Mouse (Mus musculus): ENCODE measurements at regions not wholly inside any gene's neighbourhood (a gene's known extent, or its start where the extent isn't known, plus 50 kb on each side); places are given as distances from the start of the nearest gene placed in this dataset.

- DNase-seq (ENCODE audit: low spot score in 2 of 2), result no peak
Measured at GRCm38 (mm10) chr4:55194061-55194460, 155.8 kb upstream of the Rad23b start.

GRCm38 (mm10) chr4:55194552-55194951, 155.3 kb upstream of the Rad23b start:
- intact Hi-C loops (cut with DNase I), result no loop called here
- DNase-seq (ENCODE audit: low spot score in 2 of 2), result no peak

More at GRCm38 (mm10) chr4:55194061-55194460, 155.8 kb upstream of the Rad23b start:
- intact Hi-C loops (cut with DNase I), result no loop called here

- intact Hi-C loops (cut with DNase I), result no loop called here
- DNase-seq (ENCODE audit: low spot score in 2 of 2), result no peak
Measured at GRCm38 (mm10) chr4:55203731-55204710, 145.8 kb upstream of the Rad23b start.

- DNase-seq (ENCODE audit: low spot score in 2 of 2), result no peak
- intact Hi-C loops (cut with DNase I), result no loop called here
Measured at GRCm38 (mm10) chr4:55206226-55206625, 143.6 kb upstream of the Rad23b start.

- intact Hi-C loops (cut with DNase I), result no loop called here
Measured at GRCm38 (mm10) chr4:55207749-55208385, 142.0 kb upstream of the Rad23b start.

GRCm38 (mm10) chr4:55208386-55209345, 141.2 kb upstream of the Rad23b start:
- intact Hi-C loops (cut with DNase I), result no loop called here
- DNase-seq (ENCODE audit: low spot score in 2 of 2), result no peak

More at GRCm38 (mm10) chr4:55207749-55208385, 142.0 kb upstream of the Rad23b start:
- no peak for DNase-seq (ENCODE audit: low spot score in 2 of 2)

GRCm38 (mm10) chr4:55215425-55216174, 134.2 kb upstream of the Rad23b start:
- DNase-seq (ENCODE audit: low spot score in 2 of 2), result no peak
- intact Hi-C loops (cut with DNase I), result no loop called here

GRCm38 (mm10) chr4:55216175-55216545, 133.7 kb upstream of the Rad23b start:
- intact Hi-C loops (cut with DNase I), result no loop called here
- DNase-seq (ENCODE audit: low spot score in 2 of 2), result no peak

- intact Hi-C loops (cut with DNase I), result no loop called here
- no peak for DNase-seq (ENCODE audit: low spot score in 2 of 2)
Measured at GRCm38 (mm10) chr4:55225766-55226165, 124.1 kb upstream of the Rad23b start.

GRCm38 (mm10) chr4:55227394-55227793, 122.4 kb upstream of the Rad23b start:
- intact Hi-C loops (cut with DNase I), result no loop called here
- DNase-seq (ENCODE audit: low spot score in 2 of 2), result no peak

GRCm38 (mm10) chr4:55231522-55231921, 118.3 kb upstream of the Rad23b start:
- intact Hi-C loops (cut with DNase I), result no loop called here
- peak in 1 of 2 experiments; percentile 35 for DNase-seq (ENCODE audit: low spot score in 2 of 2)

GRCm38 (mm10) chr4:55237856-55238255, 112.0 kb upstream of the Rad23b start:
- DNase-seq (ENCODE audit: low spot score in 2 of 2), result no peak
- intact Hi-C loops (cut with DNase I), result no loop called here

GRCm38 (mm10) chr4:55240450-55240849, 109.4 kb upstream of the Rad23b start:
- peak; percentile 74 to 84 for DNase-seq (ENCODE audit: low spot score in 2 of 2)
- intact Hi-C loops (cut with DNase I), result loop anchor here (1.0 to 5.0 kb wide), 3 partner anchors 293 to 1356 kb away; partner anchors contain the start of gene Zfp462

- no peak for DNase-seq (ENCODE audit: low spot score in 2 of 2)
- intact Hi-C loops (cut with DNase I), result loop anchor here (5.0 kb wide), 1 partner anchor 295 kb away; the partner anchor contains the start of gene Zfp462
Measured at GRCm38 (mm10) chr4:55242331-55242730, 107.5 kb upstream of the Rad23b start.

GRCm38 (mm10) chr4:55243091-55244058, 106.5 kb upstream of the Rad23b start:
- no peak for DNase-seq (ENCODE audit: low spot score in 2 of 2)
- intact Hi-C loops (cut with DNase I), result loop anchor here (5.0 kb wide), 1 partner anchor 296 kb away; the partner anchor contains the start of gene Zfp462

- DNase-seq (ENCODE audit: low spot score in 2 of 2), result no peak
- intact Hi-C loops (cut with DNase I), result no loop called here
Measured at GRCm38 (mm10) chr4:55245789-55246188, 104.1 kb upstream of the Rad23b start.

GRCm38 (mm10) chr4:55250334-55250733, 99.5 kb upstream of the Rad23b start:
- no peak for DNase-seq (ENCODE audit: low spot score in 2 of 2)
- intact Hi-C loops (cut with DNase I), result no loop called here

- DNase-seq (ENCODE audit: low spot score in 2 of 2), result no peak
- intact Hi-C loops (cut with DNase I), result no loop called here
Measured at GRCm38 (mm10) chr4:55251546-55251945, 98.3 kb upstream of the Rad23b start.

All from left cerebral cortex, postnatal 25 days (tissue).